Mouse (Mus musculus) retina, embryonic 14.5 days (tissue): ENCODE data around the gene Arid5b.
A peak's percentile ranks its signal among the peaks of the same experiment; 100 is the strongest.

ENCODE experiments used
- DNase-seq: peaks from one replicate; pipeline ENCODE4 v3.0.0-alpha.2; 2015; ENCODE audit warnings: low spot score

Arid5b gene

GRCm38 (mm10) chr10:68136480-68137083 is 142.0 kb downstream of the Arid5b start:
- peak; percentile 77 for DNase-seq

GRCm38 (mm10) chr10:68136051-68136450 is 142.5 kb downstream of the Arid5b start:
- DNase-seq: no peak

GRCm38 (mm10) chr10:68135416-68135815 is 143.1 kb downstream of the Arid5b start:
- no peak for DNase-seq

- no peak for DNase-seq
Observed at GRCm38 (mm10) chr10:68134549-68134948, 144.0 kb downstream of the Arid5b start.

GRCm38 (mm10) chr10:68134071-68134470 is 144.5 kb downstream of the Arid5b start:
- no peak for DNase-seq

- no peak for DNase-seq
Observed at GRCm38 (mm10) chr10:68132636-68133035, 145.9 kb downstream of the Arid5b start.

- no peak for DNase-seq
Observed at GRCm38 (mm10) chr10:68132154-68132553, 146.4 kb downstream of the Arid5b start.

- no peak for DNase-seq
Observed at GRCm38 (mm10) chr10:68129651-68130050, 148.9 kb downstream of the Arid5b start.

GRCm38 (mm10) chr10:68129009-68129408 is 149.5 kb downstream of the Arid5b start:
- no peak for DNase-seq

- no peak for DNase-seq
Observed at GRCm38 (mm10) chr10:68128441-68128848, 150.1 kb downstream of the Arid5b start.

GRCm38 (mm10) chr10:68127604-68128256 is 150.8 kb downstream of the Arid5b start:
- DNase-seq: no peak

GRCm38 (mm10) chr10:68127104-68127503 is 151.4 kb downstream of the Arid5b start:
- DNase-seq: no peak

- no peak for DNase-seq
Observed at GRCm38 (mm10) chr10:68126551-68126950, 152.0 kb downstream of the Arid5b start.

GRCm38 (mm10) chr10:68125919-68126550 is 152.5 kb downstream of the Arid5b start:
- peak; percentile 81 for DNase-seq

GRCm38 (mm10) chr10:68124985-68125384 is 153.6 kb downstream of the Arid5b start:
- no peak for DNase-seq

- DNase-seq: no peak
Observed at GRCm38 (mm10) chr10:68123446-68123845, 155.1 kb downstream of the Arid5b start.

GRCm38 (mm10) chr10:68121960-68122359 is 156.6 kb downstream of the Arid5b start:
- no peak for DNase-seq

GRCm38 (mm10) chr10:68121251-68121650 is 157.3 kb downstream of the Arid5b start:
- no peak for DNase-seq

- no peak for DNase-seq
Observed at GRCm38 (mm10) chr10:68120011-68120410, 158.5 kb downstream of the Arid5b start.

GRCm38 (mm10) chr10:68119285-68119684 is 159.3 kb downstream of the Arid5b start:
- no peak for DNase-seq

- no peak for DNase-seq
Observed at GRCm38 (mm10) chr10:68114955-68115354, 163.6 kb downstream of the Arid5b start.

- DNase-seq: no peak
Observed at GRCm38 (mm10) chr10:68113645-68114044, 164.9 kb downstream of the Arid5b start.

- DNase-seq: no peak
Observed at GRCm38 (mm10) chr10:68112983-68113382, 165.6 kb downstream of the Arid5b start.
